Mouse (Mus musculus) urinary bladder, adult 18-20 months (tissue): ENCODE results near the gene Bpifb9a.
A peak's percentile ranks its signal among the peaks of the same experiment; 100 is the strongest.
"Not testable (repeated sequence)": the region's sequence is repeated elsewhere in the genome, so short reads cannot be mapped to it uniquely, and the experiment has no call there.

Experiments used
- DNase-seq, 2 experiments: peaks; one replicate each; pipeline ENCODE4 v3.0.0; 2022; ENCODE audit warnings: low spot score in 2 of 2, mixed read lengths in 2 of 2

The Bpifb9a gene

DNA sequence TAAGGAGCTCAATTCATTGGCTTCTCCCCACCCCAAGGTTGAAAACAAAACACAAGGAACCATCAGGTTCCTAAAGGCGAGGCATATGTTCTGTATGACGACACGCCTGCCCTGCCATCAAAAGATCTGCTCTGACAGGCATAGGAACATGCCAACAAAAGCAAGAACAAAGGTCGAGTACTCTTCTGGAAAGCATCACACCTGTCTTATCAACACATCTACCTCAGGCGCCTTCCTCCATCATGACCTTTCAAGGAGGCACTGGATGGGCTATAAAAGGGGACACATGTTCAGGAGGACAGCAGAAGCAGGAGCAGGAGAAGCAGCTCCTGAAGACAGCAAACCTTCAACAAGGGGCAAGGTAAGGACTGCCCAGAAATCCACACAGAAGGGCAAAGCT, at the start of gene Bpifb9a:
Gene Bpifb9a (plus strand): TSS at position 301 of the 400 bp plus-strand sequence.
- DNase-seq = not testable (repeated sequence)

DNA sequence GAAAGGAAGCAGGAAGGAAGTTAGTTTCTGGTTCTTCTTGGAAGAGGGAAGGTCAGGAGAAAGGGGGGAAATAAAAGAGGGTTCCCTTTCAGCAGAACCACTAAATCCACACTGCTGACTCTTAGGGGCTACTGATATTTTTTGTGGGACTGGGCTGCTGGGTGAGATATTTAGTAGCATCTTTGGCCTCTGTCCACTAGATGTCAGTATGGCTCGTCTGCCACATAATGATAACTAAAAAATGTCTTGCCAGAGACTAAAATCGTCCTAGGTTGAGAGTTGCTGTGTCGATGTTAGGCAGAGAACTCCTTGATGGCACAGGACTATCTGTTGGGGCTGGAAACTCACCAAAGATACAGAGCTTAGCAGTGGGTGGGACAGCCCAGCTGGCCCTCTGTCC, 48.5 kb upstream of the Bpifb9a start:
- DNase-seq = no peak

DNA sequence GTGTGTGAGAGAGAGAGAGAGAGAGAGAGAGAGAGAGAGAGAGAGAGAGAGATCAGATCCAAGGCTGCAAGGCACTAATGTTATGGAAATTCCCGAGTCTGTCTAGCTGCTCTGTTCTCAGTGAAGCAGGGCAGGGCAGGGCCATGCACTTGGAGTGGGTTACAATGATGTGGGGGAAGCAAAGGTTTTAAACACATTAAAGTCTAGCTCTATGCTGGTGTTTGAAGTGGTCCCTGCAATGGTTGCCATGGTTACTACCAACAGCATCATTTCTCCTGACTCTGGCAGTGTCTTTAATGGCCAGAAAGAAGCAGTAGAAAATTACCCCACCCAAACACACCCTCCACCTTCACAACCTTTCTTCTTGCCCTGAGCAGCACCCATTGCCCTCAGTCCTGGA, 46.5 kb upstream of the Bpifb9a start:
- no peak for DNase-seq

DNA sequence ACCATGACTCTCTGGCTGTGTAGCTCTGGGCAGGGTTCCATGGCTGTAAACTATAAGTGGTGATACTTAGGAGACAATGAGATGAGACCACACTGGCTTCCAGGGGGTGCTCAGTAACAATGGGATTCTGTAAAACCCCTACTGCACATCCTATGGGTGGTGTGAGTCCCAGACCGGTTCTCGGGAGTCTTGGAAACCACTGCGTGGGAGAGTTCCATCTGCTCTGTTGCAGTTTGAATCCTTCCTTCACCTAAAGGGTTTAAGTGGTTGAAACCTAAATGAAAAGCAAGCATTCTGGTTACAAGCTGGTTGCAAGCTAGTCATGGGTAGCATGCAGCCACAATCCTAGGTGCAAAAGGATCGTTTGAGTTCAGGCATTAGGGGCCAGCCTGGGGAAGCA, 45.8 kb upstream of the Bpifb9a start:
- DNase-seq = no peak

DNA sequence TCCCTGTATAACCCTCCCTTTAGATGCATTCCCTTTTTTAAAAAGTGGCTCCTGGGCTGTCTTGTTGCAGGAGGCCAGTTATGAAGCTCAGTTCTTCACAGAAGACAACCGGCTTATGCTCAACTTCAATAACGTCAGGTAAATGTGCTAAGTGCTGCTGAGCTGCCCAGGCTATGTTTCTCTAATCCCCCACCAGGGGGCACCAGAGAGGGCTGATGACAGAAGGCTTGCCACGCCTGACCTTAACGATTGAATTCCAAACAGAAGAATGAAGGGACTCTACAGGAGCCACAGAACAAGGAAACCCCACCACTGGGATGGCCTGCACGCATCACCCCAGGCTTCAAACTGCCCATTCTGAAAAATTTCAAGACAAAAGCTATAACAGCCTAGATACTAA, 42.5 kb upstream of the Bpifb9a start:
- peak; percentile 23 to 48 for DNase-seq

DNA sequence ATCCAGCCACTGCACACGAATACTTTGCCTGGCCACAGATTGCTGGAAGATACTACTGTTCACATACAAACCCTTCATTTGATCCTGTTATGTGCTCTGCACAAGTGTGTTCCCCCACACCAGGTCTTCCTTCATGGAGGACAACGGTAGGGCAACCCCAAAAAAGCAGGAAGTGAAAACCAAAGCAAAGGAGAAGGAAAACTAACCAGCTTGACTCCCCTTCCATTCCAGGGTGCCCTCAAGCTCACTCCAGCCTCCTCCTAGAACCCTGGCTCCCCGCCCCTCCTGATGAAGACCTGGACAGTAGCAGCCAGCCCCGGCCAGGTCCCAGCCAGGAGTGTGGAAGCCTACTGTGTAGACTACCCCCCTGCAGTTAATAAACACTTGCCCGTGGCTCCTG, 37.7 kb upstream of the Bpifb9a start:
- no peak for DNase-seq

DNA sequence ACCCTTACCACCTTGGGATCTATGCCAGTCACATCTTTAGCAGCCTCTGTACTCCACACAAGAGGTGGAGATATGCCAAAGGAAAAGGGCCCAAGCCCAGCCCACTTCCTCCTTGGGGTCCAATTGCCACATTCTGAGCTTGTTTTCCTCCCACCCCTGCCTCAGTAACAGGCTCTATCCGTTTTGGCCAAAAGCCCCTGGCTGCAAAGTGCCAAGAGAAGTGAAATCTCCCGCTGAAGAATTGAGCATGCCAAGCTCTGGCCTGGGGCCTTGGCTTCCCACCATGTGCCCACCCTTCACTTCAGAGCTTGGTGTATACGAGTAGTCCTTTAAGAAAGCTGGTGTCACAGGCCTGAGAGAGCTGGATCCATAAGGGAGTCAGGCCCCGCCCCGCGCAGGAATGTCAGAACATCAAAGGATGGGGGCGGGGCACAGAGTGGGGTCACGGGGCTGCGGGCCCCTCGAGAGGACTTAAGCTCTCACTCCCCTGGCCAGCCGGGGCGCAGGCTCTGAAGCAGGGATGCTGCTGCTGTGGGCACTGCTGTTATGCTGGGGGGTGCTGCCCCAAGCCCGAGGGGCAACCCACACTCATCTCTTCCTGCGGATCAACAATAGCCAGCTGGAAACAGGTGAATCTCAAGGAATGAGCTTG, 34.3 kb upstream of the Bpifb9a start, which contains the start of gene Bpifb5:
Gene Bpifb5 (plus strand): TSS at position 478 of the 652 bp plus-strand sequence.
- DNase-seq = no peak

DNA sequence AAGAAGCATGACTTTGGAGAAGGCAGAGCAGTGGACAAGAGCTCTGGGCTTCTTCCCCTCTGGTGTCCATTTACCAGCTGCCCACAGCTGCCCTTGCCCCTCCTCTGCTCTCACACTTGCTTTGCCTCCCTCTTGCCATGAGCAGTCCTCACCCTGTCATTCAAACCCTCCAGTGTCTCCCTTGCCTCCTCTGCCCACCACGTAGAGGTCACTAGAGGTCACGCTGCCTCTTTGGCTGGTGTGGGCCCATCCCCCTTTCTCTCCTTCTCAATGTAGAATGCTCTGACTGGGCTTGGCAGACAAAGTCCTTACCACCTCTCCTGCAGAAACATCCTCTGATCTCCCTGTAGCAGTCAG, 33.8 kb upstream of the Bpifb9a start:
- DNase-seq = no peak

DNA sequence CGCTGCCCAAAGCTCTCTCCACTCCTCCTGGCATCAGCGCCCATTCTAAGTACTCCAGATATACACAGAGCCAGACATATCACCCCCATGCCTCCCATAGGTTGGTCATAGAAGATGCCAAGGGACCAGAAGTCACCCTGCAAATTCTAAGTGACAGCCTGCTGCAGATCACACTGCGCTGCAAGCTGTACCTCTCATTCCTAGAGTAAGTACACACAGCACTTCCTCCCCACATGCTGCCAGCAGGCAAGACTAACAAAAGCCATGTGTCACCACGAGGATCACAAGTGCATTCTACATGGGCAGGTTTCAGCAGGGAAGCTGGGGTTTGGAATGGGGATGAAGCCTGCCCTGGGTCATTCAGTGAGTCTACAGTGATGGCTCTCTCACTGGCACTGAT, 30.7 kb upstream of the Bpifb9a start:
- no peak for DNase-seq

DNA sequence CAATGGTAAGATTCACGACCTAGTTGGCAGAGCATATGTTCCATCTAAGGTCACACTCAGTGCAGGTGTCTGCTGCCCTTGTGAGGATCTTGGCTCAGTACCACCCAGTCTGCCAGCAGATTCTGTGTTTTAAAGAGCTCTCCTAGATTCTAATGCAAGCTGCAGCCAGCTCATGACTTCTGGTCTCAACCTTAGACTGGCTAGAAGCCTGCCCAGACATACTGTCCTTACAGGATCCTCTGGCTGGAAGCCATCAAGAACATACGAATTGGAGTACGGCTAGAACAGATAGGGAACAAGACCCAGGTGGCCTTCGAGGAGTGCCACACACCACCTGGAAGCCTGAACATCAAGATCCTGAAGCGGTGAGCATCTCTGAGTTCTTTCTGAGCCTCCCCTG, 29.8 kb upstream of the Bpifb9a start:
- no peak for DNase-seq

DNA sequence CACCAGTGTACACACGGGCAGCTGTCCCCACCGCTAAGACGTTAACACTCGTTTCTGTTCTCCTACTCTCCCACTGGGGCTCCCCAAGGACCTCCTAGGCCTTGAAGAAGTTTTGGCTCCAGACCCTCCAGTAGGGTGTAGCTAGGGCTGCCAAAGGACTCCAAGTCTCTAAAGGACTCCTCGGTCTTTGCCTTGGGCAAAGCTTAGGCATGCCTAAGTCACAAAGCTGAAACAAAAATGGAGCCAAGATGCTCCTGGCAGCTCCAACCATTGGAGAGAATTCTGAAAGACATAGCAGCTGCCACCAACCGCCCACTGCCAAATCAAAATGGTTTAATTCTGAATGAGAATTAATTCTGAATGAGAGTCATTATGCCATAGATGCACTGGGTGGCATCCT, 24.2 kb upstream of the Bpifb9a start:
- DNase-seq = no peak

DNA sequence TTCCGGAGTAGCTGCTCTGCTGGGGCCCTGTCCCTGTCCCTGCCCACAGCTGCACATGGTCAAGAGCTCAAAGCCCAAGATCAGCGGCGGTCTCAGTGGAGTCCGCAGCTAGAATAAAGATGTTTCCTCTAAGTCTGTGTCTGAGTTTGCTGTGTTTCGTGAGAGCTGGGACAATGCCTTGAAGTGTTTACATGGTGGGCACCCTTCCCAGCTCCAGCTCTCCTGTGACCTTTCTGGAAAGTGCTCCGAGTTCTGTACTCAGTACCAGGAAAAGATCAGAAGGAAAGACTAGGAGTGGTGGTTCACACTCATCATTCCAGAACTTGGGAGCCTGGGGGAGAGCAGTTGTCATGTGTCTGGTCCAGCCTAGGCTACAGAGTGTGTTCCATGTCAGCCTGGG, 16.9 kb upstream of the Bpifb9a start:
- DNase-seq = no peak

DNA sequence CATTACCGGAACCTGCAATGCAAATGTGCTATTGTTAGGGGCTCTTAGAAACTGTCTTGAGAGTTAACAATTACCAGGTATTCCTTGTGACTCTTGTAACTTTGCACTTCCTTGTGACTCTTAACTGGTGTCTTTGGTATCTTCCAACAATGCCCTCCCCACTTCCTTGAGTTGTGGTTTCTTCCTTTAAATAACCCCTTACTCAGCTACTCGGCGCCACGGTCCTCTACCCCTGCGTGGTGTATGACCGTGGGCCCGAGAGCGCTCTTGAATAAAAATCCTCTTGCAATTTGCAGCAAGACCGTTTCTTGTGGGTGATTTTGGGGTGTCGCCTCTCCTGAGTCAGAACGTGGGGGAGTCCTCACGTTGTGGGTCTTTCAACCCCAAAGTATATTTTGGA, 14.9 kb upstream of the Bpifb9a start:
- DNase-seq = not testable (repeated sequence)

DNA sequence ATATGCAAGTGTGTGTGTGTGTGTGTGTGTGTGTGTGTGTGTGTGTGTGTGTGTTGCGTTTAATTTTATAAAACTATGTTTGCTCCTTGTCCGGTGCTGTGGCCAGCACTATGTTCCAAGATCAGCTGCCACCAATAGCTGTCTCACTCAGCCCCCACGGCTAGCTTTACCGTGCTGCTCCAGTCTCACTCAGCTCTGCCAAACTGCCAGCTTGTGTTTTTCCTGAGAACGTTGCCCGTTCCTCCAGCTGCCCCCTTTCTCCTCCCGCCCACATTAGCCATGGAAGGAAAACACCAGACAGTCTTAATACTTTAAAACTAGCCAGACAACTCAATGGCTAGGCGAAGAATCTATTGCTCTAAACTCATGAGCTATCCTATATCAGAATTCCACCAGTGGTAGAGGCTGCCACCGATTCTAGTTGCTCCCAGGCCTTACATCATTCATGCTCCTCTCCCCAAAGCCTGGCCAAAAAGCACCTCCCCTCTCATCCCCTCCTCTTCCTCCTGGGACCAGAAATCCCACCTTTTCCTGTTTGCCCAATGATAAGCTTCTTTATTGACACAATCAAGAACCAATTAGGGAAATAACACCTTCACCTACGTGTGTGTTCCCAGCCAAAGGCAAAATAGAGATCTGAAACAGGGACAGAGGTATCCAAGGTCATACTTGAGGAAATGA, 14.2 kb upstream of the Bpifb9a start:
- DNase-seq = no peak

DNA sequence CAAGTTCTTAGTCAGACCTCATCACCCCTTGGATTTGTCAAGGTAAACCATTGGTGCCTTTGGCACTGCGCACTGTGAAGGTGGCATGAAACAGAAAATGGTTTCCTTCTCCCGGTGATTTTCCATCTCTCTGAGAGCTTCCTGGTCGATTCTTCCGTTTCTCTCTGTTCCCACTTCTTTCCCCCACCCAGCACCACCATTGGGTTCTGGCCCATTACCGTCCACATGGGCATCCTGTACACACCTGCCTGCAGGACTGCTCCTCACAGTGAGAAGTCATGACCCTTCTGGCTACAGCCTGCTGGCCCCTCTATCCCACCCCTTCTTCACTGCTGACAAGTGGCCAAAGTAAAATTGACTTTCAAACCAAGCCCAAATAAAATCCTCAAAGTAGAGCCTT, 12.3 kb upstream of the Bpifb9a start:
- no peak for DNase-seq

DNA sequence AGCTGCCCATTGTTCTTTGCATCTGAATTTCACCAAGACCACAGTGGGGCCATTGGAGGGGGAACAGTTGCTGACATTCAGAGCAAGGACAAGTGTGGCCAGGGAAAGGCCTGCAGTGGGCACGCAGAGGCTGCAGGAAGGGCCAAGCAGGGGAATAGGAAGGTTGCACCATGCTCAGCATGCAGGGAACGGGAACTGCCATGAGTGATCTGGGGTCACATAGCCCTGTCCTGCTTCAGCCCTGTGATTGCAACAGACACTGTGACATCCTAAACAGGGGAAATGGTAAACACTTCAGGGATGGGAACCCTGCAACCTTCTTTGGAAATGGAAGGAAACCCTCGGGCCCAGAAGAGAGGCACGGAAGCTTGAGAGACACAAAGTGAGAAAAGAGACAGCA, 2.4 kb upstream of the Bpifb9a start:
- DNase-seq = not testable (repeated sequence)

DNA sequence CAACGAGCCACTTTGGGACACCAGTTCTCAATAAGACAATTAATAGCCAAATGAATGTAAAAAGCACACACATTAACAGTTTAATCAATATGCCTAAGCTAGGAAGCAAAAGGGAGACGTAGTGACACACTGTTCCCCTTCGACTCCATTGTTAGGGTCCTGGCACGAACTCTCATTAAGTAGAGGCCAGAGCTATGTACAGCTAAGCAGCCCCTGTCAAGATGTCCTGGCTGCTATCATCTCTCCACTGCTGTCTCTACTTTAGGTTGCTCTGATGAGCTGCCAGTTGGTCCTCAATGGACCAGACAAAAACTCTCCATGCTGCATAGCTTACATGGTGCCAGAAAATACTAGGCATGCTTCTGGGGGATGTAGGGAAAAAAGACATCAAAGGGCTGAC, 1.9 kb upstream of the Bpifb9a start:
- no peak for DNase-seq

DNA sequence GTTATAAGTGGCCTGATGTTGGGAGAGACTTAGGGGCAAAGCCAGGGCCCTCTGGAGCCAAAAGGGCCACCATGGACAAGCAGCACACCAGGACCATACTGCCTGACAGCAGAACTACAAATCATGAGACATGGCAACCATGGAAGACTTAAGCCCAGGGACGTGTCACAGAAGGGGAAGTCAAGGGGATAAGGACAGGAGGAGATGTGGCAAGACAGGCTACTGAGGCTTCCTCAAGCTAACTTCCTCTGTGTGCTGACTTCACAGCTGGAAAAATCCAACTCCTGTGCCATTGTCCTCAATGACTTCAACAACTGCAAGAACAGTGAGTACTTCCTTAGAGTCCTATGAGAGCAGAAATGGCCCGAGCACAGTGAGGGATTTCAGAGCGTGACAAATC, 6.7 kb downstream of the Bpifb9a start:
- DNase-seq = not testable (repeated sequence)

DNA sequence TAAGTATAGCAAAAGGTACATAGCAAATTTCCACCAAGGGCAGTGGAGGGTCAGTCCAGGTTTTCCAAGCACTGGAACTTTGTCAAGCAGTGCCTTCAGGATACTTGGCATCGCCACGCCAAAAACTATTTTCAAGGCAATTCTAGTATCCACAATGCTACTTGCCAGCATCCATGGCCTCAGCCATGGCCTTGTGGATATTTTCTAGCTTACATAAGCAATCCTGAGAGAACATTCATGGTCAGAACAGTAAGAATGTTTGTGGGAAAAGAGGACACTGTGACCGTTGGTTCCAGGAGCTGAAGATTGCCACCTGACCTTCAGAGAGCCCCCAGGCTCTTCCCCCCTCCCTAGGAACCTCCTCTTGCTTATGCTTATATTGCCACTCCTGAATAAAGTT, 34.2 kb downstream of the Bpifb9a start:
- DNase-seq = not testable (repeated sequence)

DNA sequence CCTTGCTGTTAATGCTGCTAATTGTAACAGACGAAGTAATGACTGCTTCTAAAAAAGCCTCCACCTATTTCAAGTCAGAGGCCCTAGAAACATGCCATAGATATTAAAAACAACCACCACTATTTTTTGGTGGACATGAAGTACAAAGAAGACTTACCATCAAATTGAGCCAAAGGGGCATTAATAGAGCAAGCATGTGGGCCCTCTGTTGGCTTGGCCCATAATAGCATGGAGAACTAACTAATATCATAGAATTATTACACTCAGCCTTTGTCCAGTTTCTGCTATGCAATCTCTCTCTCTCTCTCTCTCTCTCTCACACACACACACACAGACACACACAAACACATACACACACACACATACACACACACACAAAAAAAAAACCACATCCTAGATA, 35.2 kb downstream of the Bpifb9a start:
- no peak for DNase-seq

DNA sequence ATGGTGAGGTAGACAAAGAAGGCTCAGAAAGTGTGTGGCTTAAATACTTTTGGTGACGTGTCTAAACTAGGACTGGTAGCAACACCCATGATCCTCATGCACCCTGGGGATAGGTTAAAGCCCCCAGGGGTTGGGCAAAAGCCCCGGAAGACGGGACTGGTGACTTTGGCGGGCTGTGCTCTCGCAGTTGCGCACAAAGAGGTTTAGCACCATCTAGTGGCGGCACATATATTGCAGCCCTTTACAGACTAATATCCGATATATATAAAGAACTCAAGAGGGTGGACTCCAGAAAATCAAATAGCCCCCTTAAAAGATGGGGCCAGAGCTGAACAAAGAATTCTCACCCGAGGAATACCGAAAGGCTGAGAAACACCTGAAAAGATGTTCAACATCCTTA, 37.1 kb downstream of the Bpifb9a start:
- peak in 1 of 2 experiments; percentile 18 for DNase-seq

DNA sequence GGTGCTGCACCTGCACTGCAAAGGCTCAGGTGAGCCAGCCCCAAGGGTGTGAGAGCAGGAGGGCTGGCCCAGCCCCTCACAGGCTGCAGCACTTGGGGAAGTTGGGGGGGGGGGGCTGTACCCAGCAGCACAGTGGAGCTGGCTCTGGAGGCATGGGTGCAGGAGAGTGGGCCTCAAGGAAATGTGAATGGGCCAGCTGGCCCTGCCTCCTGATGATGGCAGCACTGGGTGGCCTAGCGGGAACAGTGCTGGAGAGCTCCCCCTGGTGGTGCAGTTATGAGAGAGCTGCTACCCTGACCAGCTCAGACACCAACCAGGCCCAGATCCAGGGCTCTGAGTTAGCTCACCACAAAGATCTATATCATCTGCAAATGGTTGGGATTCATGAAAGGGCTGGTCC, 42.8 kb downstream of the Bpifb9a start:
- peak in 1 of 2 experiments; percentile 16 for DNase-seq

DNA sequence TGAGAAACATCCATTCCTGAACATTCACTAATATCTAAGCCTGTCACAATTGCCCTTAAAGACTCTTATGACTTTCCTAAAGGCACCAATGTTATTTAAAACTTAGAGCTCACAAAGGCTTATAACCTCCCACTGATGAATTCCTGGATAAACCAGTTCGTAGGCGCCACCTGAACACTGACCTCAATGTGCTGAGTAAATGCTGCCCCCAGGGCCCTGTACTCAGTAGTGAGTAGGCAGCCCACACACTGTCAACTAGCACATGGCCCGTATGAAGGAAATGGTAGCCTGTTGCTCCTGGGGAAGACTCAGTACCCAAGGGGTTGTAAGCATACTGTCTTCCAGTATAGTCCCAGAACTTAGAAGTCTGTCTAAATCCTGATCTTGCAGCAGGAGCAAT, 44.1 kb downstream of the Bpifb9a start:
- no peak for DNase-seq

DNA sequence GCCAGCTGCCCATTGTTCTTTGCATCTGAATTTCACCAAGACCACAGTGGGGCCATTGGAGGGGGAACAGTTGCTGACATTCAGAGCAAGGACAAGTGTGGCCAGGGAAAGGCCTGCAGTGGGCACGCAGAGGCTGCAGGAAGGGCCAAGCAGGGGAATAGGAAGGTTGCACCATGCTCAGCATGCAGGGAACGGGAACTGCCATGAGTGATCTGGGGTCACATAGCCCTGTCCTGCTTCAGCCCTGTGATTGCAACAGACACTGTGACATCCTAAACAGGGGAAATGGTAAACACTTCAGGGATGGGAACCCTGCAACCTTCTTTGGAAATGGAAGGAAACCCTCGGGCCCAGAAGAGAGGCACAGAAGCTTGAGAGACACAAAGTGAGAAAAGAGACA, 47.0 kb downstream of the Bpifb9a start:
- not testable (repeated sequence) for DNase-seq
